Mouse (Mus musculus): ENCODE results near the gene Cdc14a.

Gene Cdc14a

DNA sequence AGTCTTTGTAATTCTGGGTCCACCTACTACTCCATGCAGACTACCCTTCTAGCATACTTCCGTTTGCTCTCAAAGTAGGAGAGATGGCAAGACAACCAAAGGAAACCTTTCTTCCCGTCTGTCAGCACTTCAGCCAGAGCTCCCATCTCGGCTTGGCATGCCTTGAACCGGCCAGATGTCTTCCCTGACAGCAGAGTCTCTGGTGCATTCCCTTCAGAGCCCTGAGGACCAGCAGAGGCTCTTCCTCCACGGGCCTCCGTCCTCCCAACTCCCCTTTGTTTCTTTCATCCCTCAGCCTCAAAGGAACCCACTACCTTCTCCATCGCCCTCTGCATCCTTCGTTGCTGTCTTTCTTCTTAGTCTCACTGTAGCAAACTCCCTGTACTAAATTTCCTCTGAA, 93.9 kb downstream of the Cdc14a start:
- DNase-seq (ENCODE audit: low read depth, low spot score) = no peak

DNA sequence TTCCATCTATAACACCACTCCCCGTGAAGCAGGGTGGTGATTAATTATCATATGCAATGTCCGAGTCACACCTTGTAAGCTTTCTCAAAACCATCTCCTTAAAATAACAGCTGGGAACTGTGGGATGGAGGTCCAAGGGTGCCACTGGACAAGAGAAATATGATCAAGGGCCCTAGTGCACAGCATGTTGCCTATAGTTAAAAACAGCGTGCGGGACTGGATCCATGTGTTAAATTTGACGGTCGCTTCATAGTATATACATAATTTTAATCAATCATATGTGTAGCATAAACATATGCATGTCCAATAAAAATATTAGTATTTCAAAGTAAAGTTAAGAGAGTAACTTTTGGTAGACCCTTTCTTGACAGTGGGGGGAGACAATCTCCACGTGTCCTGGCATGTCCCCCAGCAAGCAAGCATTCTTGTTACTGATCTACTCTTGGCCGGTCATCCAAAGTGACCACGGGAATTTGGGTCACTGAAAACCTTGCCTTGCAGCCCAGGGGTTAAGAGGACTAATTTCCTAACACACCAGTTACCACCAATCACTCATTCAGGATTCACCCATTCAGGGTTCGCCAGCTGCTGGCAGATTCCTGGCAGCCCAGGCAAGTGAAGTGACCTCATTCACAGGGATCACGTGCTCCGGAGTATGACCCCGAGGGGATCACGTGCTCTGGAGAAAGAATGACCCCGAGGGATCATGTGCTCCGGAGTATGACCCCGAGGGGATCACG, 94.6 kb downstream of the Cdc14a start:
- DNase-seq (ENCODE audit: low read depth, low spot score) = peak; percentile 34

DNA sequence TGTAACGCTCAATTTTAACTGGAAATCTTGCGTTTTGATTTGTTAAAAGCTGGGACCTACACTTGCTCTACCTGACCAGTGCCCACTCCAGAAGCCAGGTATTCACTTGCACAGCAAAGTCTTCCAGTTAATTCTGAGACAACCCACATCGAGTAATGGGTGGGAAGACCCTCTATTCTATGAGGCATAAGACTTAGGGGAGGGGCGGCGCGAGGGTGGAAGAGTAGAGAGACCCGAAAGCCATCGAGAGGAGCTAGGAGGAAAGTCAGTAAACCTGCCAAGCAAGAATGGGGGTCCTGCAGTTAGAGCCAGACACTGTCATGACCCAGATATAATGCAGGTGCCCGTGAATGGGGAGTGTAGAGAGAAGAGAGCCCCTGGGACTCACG, 96.2 kb downstream of the Cdc14a start:
- no peak for DNase-seq (ENCODE audit: low read depth, low spot score)

DNA sequence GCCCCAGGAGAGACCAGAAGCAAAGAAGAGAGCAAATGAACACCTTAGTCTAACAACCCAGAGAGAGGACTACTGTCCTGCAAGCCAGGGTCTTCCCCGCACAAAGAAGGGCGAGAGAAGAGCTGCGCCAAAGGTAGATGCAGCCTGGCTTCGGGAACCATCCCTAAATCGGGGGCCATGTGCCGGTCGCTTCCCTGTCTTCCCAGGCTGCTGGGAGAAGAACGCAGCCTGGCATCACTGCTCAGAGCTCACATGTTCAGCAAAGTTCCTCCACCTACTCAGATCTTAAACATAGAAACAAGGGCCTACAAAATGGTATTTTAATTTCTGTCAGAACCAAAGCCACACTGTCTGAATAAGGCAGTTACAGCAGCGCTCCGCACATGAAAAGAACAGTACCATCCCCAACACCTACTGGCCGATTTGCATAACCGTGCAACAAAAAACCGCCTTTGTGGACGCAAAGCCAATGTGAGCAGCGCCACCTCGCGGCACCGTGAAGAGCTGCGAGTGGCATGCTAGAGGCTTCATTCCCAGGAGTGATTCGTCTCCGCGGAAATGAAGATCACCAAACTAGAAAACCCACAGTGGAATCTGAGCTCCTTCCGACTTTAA, 96.7 kb downstream of the Cdc14a start:
- DNase-seq (ENCODE audit: low read depth, low spot score) = peak; percentile 89

DNA sequence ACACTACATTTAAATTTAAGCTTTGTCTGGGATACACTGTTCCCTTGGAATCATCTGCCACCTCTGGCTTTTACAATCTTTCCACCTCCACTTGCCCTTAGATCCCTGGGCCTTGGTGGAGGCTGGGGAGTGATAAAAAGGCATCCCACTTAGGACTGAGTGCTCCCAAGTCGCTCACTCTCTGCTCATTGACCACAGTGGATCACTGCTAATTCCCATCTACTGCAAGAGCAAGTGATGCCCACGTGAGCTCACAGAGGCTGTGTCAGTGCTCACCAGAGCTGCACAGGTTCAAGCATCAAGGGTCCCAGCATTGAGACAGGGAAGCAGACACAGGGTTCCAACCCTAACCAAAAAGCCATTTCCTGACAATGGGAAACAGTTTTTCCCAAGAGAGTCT, 98.3 kb downstream of the Cdc14a start:
- DNase-seq (ENCODE audit: low read depth, low spot score) = no peak

DNA sequence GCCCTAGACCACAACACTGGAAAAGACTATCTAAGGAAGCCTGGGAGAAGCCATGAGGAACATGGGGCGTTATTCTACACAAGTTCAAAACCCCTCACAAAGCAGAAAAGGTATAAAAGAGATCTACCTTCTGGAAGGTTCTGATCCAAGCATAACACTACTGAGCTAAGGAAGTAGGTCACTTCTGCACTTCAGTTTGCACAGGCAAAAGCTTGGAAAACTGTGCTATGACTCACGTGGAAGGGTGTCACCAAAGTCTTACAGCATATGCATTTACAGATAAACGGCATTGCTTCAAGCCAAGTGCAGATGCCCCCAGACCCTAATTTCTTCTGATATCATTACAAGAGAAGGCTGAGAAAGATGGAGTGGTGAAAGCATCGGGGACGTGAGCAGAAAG, 104.1 kb downstream of the Cdc14a start:
- no peak for DNase-seq (ENCODE audit: low read depth, low spot score)

DNA sequence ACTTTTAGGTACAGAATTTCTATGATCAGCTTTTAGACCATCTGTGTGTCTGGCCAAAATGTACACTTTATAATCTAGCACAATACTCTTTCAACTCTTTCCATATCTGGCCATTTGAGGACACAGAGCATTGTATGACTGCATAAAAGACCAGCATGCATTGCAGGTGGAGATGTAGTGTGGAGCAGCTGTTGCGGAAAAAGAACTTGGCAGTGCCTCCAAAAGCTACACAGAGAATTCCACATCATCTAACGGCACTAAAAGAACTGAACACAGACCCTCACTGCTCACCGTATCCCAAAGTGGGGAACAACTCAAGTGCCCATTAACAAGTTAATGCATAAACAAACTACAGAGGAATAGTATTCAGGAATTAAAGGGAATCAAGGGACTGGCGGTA, 112.0 kb downstream of the Cdc14a start:
- DNase-seq (ENCODE audit: low read depth, low spot score) = no peak

DNA sequence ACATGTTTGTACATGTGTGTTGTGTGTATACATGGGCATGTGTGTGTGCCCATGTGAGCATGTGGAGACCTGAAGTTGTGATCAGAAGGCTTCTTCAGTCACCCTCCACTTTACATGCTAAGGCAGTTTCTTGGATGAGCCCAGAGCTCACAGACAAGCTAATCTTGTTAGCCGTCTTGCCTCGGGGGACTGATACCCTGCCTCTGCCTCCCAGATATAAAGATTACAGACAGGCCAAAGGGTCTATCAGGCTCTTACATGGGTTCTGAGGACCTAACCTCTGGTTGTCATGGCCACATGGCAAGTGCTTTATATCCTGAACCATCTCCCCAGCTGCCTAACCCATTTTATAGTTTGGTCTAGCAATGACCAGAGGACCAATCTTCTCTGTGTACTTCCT, 112.7 kb downstream of the Cdc14a start:
- DNase-seq (ENCODE audit: low read depth, low spot score) = no peak

DNA sequence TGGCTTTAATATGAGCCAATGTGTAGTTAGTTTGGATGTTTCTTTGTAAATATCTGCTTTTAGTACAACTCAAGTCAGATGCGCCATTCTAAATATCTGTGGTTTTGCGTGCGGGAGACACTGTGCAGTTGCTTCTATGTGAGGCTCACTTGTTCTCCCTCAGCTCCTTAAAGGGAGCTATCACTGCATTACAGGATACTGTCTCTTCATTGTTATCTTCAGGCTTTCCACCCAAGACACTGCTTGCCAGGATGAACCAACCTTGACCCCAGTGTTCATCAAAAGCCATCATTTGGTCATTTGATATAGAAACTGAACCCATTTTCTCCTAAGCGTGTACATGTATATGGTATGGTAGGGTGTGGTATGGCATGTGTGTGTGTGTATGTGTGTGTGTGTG, 113.2 kb downstream of the Cdc14a start:
- no peak for DNase-seq (ENCODE audit: low read depth, low spot score)

DNA sequence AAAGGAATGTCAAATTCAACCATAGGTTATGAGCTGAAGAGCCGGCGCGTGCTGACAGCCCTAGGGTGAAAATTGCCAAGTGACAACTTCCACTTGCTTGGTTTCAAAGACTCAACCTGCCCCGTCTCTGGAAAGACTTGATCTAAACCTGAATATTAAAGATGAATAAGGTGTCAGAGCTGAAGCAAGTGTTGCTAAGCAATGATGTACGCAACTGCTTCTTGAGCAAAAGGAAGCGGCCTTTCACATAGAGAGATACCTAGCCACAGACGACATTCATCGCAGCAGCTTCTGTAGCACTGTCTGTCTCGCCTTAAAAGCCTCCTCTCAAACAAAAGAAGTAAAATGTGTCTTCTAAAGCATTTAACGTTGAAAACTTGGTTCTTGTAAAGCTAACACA, 113.8 kb downstream of the Cdc14a start:
- DNase-seq (ENCODE audit: low read depth, low spot score) = no peak

DNA sequence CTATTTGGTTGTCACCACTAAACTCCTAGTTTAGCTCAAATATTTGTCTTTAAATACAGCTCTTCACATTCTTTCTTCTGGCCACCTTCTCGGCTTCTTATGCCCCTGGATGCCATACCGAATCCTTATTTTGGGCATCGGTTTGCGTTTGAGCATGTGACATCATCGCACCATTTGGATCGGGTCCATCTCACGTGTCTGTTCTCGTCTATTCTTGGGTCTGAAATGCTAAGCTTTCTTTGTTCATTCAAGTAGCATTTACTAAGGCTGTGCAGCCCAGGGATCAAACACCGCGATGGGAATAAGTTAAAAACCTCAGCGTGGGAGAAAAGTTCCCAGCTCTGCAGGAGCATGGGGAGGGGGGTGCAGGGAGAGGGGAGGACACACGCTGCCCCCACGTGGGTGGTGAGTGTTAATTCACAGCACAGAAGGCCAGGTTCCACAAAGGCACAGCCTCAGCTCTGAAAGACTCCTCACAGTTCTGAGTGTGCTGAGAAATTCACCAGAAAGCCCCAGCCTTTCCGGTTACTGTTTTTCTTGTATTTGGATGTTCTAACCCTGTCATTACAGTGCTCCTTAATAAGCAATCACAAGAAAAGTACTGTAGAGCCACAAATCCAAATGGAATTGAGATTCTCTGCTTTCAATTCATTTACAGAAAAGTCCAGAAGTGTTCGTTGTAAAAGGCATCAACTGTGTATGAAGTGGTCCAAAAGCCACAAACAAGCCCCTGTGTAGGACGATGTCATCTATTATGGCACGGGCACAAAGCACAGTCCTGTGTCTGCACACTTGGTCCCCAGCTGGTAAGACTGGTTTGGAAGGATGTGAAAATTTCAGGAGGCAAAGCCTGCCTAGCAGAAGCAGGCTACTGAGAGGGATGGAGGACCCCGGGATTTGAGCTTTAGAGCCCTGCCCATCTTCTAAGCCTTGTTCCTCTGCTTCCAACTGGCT, 118.8 kb downstream of the Cdc14a start:
- no peak for DNase-seq (ENCODE audit: low read depth, low spot score)

DNA sequence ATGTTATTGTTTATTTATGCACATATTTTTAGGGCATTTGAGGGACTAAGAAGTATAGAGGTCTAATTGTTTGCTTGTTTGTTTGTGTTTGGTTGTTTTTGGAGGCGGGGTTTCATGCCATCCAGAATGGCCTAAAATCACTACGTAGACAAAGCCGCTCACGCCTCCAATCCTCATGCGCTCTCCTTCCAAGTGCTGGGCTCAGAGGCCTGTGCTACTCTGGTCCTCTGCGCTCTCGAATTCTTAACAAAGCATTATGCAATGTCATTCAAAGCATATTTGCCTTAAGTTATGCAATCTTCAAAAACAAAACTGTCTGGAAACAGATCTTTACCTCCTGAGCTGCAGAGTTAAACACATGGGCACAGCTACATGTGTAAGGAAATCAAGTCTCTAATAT, 121.3 kb downstream of the Cdc14a start:
- no peak for DNase-seq (ENCODE audit: low read depth, low spot score)

DNA sequence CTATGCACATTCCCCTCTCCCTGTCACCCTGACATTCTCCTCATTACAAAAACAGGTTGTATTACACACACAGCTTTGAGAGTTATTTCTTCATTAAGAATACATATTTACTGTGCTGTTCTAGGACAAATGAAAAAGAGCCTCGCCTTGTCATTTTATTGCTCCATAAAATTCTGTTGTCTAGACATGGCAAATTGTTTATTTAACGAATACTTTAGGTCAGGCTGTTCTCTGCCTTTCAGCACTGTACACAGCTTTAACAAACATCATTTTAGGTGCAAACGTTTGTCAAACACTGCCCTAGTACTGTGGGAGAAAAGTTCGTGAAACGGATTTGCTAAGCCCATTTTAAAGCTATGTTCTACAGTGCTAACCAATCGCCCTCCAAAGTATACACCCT, 122.1 kb downstream of the Cdc14a start:
- no peak for DNase-seq (ENCODE audit: low read depth, low spot score)

DNA sequence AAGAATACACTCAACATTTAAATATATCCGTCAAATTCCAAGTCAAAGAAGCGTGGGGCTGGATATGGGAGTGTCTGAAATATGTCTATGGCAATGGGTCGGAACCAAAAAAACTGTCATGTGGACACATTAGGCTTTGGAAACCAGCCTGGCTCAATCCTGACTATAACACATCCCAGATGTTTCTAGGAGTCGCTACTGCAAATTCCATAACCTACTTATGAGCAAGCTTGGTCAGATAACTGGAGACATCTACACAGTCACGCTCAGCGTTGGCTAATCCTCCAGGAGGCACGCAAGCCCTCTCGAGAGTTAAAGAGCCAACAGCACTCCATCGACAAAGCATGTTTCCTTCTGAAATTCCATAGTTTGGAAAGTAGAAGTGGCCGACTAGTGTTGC, 125.1 kb downstream of the Cdc14a start:
- DNase-seq (ENCODE audit: low read depth, low spot score) = no peak

DNA sequence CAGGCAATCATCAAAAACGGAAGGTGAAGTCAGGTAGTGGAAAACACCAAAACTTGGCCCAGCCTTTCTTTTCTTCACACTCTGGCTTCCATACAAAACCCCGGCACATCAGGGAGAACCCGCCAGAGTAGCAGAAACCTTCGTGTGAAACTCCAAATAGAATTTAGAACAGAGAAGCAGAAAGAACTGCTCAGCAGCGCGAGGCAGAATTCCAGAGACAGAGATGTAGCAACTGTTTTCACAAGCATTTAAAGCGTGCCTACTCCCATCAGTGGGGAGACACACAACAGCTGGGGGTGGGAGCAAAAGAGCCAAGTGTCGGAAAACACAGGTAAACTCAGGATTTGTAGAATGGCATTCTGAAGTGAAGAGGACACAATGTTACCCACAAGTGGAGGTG, 125.8 kb downstream of the Cdc14a start:
- no peak for DNase-seq (ENCODE audit: low read depth, low spot score)

DNA sequence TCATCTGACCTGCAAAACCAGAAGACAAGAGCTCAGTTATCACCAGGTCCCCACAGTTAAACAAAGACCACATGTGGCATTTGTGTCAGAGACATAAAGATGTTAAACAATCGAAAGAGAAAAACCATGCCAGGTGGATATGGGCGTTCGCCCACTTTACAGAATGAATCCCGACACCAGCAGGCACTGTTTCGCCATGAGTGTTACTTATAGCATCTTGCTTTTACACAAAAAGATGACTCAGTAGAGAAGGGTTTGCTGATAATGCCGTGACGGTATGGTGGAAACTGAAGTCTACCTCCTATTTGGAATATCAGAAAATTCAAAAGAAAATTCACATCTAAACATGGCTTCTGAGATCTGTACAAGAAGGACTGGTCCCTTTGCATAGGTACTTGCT, 126.7 kb downstream of the Cdc14a start:
- no peak for DNase-seq (ENCODE audit: low read depth, low spot score)

DNA sequence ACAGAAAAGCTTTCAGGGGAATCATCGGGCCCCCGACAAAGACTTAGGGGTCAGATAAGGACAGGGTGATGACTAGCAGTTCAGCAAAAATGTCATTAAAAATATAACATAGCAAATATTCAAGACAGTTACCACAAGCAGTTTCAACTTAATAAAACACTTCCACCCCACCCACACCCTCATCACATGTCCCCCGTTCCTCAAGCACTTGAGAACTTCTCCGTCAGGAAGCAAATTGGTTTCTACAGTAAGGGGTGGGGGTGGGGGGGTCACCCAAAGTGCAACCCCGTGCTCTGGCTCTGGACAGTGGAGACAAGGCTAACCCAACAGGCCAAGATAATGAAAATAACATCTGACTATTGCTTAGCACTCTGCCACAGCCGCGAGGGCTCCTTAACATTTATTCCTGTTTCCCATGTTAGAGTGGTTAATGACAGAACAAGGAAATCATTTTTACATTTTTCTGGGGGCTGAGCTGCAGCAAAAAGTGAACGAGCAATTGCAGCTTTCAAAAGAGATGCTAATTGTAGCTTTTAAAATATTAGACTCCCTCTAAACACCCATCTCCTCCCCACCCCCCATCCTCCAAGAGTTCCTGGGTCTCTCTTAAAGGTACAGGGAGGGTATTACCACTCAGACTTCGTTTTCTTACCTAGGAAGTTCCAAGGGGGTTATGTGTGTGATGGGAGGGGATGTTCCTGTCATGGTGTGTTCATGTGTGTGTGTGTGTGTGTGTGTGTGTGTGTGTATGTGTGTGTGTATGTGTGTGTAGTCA, 133.6 kb downstream of the Cdc14a start:
- DNase-seq (ENCODE audit: low read depth, low spot score) = no peak

DNA sequence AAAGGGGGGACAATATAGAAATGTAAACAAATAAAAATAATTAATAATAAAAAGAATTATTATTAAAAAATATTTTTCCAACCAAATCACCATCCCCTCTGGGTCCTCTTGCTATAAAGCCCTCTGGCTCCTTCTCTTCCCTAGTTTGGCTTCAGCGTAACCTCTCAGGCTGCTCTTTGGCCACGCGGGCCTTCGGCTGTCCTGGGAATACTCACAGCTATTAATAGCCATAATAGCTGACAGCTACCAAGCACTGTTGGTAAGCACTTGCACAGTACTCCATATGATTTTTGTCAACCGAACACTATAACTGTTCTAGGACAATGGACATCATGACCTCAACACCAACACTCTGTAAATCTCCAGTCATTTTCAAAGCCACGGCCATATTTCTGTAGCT, 135.0 kb downstream of the Cdc14a start:
- no peak for DNase-seq (ENCODE audit: low read depth, low spot score)

DNA sequence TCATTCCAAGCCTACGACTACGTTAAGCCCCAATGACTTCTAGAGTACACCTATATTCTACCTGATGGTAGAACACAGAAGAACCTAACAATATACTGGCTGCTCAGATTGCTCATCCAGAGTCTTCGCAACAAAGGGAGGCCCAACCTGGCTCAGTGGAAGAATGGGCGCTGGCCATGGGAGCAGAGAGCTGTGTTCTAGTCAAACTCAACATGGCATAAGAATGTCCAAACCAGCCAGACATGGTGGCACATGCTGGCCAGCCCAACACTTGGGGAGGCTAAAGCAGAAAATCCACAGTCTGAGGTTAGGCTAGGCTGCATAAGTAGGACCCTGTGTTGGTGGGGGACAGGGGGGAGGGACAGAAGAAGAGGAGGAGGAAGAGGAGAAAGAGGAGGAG, 139.1 kb downstream of the Cdc14a start:
- no peak for DNase-seq (ENCODE audit: low read depth, low spot score)

DNA sequence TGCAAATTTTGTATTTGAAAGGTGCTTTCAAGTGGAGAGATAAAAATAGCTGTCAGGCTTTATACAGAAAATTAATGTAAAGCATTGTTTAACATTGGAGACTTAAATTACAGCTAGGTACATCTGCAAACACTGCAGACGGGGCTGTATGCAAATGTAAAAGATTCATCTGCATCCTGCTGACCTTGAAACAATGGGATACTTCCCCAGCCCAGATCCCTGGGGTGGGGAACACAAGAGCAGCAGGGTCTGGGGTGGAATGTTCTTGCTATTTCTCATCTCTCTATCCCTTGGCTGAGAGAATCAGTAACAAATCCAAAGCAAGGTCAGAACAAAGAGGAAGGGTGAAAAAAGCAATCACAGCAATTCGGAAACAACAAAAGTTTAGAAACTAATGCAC, 139.8 kb downstream of the Cdc14a start:
- peak; percentile 75 for DNase-seq (ENCODE audit: low read depth, low spot score)

DNA sequence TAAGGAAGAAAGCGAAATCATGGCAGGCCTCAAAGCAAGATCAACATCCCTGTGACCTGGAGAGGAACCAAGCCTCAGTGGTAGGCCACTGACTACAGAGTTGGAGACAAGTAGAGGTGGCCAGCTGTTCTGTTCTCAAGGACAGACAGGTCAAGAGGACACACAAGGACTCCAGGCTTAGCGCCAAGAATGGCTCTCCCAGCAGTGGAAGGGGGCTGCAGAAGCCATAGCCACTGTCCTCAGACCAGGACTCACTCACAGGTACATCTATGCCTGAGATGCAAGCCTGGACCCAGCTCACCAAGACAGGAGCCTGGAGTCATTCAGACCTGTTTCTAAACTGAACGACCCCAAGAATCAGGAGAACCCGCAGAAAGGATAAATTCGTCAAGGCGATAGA, 142.2 kb downstream of the Cdc14a start:
- no peak for DNase-seq (ENCODE audit: low read depth, low spot score)

DNA sequence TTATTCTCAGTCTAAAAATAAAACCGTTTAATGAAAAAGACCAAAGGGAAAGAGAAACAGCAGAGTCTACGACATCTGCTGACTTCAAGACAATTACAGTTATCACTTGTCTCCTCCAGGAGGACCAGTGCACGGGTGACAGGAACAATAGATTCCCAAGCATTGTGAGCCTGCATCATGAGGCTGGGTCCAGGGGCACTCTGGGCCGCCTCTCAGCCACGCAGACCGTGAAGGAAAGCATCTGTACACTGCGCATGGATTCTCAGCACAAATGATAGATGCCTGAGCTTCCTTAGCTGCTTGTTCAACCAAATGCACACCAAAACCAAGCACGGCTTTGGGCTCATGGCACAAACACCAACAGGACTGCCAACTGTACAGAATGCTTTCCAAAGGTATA, 146.7 kb downstream of the Cdc14a start:
- no peak for DNase-seq (ENCODE audit: low read depth, low spot score)

All from R1 (cell line).